Mouse (Mus musculus) T-helper 2 cell (primary cell): ENCODE measurements around the gene Cend1.

Experiments used
- in situ Hi-C: fragments of 300-600 bp; cut with MboI, MseI; formaldehyde crosslinking; loops from one replicate; pipeline ENCODE4 v1.15.1; 2025; ENCODE audit warnings: high pct_unique_total_duplicates

The Cend1 gene

DNA sequence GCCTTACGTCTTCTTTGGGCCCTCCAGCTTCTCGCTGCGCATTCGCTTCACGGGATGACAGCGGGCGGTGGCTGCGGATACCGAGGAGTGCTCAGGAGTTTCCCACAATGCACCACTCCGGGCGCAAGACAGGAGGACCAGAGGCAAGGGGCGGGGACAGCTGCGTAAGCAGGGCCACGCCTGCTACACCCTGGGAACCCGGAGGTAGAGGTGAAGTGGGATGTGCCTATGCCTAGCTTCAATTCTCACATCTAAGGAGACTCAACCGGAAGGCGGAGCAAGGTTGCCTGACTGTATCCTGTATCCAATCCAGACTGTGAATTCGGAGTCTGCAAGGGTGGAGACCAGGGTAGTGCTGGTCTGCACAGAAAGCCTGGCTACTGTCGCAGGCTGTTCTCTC, at the start of gene Cend1:
TSS of gene Cend1 (minus strand) at position 182 of the 400 bp plus-strand sequence.
- in situ Hi-C loops = no loop called here

DNA sequence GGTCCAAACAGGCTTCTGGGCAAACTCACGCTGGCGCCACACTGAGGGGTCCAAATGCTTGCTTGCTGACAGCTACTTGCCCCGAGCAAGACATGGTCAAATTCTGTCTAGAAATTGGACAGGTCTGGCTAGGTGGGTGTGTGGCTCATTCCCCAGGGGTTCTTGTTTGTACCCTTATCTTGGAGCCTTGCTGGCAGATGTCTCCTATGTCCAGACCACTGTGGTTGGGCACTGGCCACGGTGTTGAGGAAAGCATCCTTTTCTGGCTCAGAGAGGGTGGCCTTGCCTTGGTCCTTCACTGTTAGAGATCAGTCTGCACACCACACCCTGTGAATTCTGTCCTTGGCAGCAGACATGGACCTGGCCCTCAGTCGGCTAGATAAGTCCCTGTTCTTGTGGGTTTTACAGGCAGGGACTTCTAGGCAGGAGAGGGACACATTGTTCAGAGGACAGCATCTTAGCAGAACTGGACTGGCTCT, 49.0 kb upstream of the Cend1 start:
- in situ Hi-C loops = loop anchor here (5.0 kb wide), 1 partner anchor 59 kb away; the partner anchor contains the start of gene Chid1

DNA sequence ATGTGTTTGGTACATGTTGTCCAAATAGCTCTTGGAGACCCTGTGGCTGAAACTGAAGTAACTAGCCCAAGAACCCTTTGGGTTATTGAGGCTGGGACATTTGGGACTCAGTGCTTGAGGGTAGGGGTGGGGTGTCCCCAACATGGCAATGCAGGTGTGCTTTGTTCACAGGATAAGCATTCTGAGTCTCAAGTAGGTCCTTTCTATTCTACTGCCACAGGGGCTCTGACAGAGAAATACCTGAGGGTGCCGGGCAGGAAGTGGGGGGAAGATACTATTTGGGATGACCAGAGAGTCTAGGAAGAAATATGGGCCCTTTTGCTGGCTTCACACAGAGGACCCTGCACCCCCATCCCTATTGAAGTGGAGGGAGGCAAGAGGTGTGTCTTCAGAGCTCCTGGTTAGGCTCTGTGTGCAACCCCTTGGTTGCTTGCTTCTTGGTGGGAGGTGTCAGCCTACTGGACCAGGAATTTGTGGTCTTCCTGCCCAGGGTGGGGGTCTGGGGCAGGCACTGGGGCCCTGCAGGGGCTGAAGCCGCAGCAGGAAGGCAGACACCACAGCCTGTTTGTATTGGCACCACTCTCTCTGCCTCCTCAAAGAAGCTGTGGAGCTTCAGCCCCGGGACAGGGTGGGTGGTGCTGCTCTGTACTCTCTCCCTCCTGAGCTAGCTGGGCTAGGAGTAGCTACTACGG, 48.4 kb upstream of the Cend1 start:
- in situ Hi-C loops = loop anchor here (5.0 kb wide), 1 partner anchor 60 kb away; the partner anchor contains the start of gene Chid1

DNA sequence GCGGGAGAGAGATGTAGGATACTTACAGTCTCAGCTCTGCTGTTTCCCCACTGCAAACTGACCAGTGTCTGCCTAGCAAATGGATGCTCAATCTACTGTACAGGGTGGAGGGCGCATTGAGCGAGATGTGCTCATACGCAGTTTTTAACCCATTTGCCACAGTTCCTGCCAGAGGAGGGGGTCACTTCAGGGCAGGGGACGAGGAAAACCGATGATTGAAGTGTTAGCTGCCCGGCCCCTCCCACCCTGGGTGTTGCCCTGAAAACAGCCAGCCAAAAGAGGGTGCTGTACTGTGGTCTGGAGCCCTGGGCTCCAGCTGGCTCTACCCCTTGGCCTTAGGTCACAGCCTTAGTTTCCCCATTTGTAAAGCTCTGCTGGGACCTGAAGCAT, 47.7 kb upstream of the Cend1 start:
- in situ Hi-C loops = loop anchor here (5.0 kb wide), 1 partner anchor 60 kb away; the partner anchor contains the start of gene Chid1

DNA sequence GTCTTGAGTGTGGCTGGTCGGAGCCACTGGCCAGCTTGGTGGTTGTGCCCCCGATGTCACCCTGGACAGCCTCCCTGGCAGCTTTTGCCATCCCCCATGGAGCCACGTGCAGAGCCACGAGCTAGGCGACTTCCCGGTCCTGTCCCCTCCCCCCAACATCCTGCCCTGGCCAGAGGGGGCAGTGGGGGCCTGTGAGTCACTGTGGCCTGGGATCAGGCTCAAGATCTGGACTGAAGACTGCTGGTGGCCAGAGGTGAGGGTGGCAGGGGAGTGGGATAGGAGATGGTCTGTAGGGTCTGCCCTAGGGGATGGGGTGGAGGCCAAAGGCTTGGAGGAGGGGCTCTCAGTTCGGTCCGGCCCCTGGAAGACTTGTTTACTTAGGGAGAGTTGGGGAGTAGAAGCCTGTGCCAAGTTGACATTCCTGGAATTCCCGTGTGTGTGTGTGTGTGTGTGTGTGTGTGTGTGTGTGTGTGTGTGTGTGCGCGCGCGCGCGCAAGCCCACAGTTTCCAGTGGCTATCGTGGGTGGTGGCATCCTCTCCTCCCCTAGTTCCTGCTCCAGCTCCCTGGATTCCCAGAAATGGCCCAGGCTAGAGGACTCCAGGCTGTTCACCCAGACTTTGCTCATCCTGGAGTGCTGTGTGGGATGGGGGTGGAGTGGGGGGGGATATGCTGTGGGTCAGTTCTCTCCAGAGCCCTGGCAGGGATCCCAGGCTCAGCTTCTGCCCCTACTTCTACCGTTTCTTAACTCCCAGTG, 47.1 kb upstream of the Cend1 start:
- in situ Hi-C loops = loop anchor here (5.0 kb wide), 1 partner anchor 61 kb away; the partner anchor contains the start of gene Chid1

DNA sequence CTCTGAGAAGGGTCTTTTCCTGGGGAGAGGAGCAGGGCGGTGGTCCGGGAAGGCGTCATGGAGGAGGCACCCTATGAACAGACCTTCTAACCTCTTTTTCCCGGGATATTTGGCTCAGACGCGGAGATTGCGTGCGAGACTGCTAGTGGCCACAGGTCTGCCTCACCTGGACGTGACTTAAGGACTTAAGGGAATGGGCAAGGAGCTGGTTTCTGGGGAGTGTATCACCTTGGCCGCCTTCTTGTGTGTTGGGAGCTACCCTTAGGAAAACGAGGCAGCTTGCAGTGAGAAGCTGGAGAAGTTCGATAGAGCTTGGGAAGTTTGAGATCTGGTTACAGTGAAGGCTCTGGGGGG, 46.5 kb upstream of the Cend1 start:
- in situ Hi-C loops = loop anchor here (5.0 kb wide), 1 partner anchor 62 kb away; the partner anchor contains the start of gene Chid1

DNA sequence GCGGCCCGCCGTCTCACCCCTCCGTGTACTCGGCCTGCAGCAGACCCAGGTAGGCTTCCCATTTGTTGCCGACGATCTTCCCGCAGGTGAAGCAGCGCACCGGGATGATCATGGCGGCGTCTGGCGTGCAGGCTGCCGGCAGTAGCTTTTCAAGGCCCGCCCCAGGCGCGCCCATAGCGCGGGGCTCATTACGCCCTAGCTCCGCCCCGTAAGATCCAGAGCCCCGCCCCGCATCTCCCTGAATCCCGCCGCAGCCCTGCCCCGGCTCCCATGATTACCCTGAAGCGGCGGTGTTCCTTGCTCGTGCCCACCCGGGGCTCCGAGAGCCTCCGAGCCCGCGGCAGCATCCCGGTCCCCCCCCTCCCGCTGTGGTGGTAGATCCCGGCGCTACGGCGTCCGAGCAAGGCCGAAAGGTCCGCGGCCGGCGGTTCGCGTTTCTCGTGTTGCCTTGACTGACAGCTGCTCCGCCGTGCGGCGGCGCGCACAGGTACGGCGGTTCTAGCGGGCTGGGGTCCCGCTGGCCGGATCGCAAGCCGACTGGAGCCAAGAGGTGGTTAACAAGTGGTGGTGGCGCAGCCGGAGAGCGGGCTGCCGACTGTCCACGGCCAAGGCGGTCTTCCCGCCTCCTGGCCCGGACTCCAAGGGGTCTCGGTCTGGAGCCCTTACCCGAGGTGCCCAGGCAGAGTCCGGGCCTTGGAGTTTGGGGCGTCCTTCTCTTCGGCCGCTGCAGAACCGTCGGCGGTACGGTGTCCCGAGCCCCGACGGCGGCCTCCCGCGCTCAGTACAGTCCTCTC, 45.9 kb upstream of the Cend1 start, which contains the start of the genes Polr2l and Tspan4:
TSS of gene Polr2l (minus strand) at position 122 of the 794 bp plus-strand sequence.
TSS of gene Tspan4 (plus strand) at position 230 of the 794 bp plus-strand sequence.
- in situ Hi-C loops = loop anchor here (5.0 kb wide), 1 partner anchor 62 kb away; the partner anchor contains the start of gene Chid1

DNA sequence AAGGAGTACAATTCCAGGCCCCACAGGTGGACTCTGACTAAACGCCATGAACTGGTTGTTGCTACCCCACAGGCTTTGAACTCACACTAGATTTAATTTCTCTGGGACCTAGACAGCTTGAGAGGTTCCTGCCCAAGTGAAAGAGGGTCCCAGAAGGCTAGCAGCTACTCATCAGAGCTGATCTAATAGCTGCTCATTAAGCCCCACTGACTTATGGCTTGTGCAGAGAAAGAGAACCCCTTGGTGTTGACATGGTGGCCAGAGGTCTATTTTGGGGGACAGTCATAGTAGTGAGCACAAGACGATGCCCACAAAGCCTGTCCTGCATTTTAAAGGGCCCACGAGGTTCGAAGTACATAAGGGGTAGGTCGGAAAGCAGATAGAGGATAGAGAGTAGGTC, 44.9 kb upstream of the Cend1 start:
- in situ Hi-C loops = no loop called here

DNA sequence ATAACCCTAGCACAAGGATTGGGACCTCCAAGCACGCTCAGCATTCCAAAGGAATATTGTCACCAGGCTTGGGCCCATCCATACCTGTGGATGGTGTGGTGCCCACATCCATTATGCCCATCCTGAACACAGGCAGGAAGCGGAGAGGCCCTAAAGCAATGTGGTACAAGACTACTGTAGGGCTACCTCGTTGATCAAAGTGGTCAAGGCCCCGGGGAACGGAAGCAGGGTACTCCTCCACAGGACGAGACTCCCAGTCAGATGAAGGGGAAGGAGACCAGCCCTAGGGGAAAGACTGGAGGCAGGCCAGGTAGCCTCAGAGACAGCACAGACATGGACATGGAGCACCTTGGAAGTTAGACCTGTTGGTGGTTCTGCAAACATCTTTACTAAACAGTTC, 43.5 kb upstream of the Cend1 start:
- in situ Hi-C loops = no loop called here

DNA sequence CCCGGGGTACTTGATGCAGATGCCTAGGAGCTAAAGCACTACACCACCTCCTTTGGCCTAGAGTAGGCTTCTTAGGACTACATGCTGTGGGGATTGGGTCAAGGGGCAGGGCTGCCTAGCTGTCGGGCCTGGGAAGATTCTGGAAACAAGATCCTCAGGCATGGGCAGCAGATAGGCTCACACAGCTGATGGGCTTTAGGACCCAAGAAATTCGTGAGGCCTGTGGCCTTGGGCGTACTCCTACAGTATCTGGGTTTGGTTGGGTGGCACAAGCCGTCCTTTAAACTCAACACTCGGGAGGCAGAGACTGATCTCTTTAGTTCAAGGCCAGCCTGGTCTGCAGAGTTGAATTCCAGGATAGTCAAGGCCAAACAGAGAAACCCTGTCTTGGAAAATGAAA, 42.9 kb upstream of the Cend1 start:
- in situ Hi-C loops = no loop called here

DNA sequence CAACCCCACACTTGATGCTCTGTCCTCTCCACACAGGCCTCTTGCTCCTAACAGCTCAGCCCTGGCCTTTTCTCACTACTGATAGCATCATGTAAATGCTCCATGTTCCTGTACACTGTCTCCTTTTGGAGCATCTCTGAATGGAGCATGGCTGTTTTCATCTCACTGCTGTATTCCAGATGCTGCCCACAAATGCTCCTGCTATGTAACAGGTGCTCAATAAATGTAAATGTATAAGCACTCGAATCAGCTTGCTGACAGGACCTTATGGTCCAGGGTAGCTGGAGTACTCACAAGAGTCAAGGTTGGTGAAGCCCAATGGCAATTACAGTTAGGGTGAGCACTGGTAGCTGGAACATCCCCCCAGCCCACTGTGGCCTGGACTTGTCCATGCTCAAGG, 41.9 kb upstream of the Cend1 start:
- in situ Hi-C loops = no loop called here

DNA sequence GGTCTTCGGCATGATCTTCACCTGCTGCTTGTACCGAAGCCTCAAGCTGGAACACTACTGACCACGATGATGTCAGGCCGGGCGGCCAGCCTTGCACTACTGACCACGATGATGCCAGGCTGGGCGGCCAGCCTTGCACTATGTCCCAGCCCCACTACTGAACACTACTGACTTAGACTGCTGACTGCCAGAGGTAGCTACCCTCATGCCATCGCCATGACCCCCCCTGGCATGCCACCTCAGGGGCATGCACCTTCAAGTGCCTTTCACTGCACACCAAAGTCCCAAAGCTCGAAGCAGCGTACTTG, 41.3 kb upstream of the Cend1 start:
- in situ Hi-C loops = no loop called here

DNA sequence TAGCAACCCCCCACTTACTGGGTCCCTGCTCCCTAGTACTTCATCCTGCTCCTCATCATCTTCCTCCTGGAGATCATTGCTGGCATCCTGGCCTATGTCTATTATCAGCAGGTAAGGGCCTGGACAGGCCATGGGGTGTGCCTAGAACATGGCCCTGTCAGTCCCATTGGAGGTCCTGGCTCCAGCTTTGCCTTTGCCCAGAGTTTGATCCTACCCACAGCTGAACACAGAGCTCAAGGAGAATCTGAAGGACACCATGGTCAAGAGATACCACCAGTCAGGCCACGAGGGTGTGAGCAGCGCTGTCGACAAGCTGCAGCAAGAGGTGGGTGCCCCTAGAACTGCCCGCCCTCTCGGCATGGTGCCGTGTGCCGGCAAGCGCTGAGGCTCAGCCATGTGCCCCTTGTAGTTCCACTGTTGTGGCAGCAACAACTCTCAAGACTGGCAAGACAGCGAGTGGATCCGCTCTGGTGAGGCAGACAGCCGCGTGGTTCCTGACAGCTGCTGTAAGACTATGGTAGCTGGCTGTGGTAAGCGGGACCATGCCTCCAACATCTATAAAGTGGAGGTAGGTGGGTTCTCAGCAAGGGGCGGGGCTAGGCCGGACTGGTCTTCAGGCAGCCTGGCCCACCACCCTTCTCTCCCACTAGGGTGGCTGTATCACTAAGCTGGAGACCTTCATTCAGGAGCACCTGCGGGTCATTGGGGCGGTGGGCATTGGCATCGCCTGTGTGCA, 40.8 kb upstream of the Cend1 start:
- in situ Hi-C loops = no loop called here

DNA sequence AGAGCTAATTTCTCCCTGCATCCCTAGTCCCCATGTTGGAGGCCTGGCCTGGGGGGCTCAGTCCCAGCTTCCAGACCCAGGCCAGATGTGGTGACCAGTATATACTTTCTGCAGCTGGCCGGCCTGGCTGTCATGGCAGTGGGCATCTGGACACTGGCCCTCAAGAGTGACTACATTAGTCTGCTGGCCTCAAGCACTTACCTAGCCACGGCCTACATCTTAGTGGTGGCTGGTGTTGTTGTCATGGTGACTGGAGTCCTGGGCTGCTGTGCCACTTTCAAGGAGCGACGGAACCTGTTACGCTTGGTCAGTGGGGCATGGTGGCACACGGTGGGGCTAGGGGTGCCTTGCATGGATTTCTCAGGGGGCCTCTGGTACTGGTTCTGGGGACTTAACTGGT, 40.1 kb upstream of the Cend1 start:
- in situ Hi-C loops = no loop called here

DNA sequence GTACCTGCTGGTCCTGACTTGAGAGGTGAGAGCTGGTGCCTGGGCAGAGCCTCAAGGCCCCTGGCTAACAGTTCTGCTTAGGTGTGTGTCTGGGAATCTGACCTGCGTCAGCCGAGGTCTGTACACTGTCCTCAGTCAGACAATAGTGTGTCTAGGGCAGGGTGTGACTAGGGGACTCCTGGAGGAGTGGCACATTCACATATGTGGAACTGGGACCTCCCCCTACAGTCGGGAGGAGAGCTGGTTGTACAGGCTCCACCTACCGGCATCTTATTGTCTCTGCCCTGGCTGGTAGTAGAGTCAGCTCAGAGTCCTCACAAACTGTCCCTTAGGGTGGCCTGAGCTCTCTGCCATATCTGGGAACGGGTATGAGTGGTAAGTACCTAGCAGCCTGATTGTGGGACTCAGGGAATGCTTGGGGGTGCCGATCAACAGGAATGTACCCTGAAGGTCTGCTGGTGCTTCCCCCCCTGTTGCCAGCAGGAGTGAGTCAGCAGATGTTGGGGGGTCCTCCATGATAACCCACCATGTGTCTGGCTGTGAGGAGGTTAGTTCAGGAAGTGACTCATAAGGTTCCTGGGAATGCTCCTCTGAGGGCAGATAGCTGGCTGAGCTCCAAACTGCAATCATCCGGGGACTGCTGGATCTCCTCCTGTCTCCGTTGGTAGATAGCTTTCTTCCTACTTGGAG, 39.4 kb upstream of the Cend1 start:
- in situ Hi-C loops = no loop called here

DNA sequence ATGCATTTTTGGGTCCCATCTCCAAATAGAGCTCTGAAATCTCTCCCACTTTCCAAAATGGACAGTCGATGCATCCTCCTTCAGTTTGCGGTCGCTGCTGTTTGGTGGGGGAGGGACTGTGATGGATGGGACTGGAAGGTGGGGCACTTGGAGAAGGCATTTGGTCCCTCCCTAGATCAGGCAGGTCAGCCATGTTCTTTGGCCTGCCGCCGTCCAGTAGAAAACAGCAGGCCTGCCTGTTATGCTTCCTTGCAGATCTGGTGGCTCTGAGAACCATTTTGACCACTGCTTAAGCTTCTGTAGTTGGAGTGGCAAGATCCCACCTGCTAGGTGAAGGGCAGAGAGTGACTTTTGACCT, 38.9 kb upstream of the Cend1 start:
- in situ Hi-C loops = no loop called here

DNA sequence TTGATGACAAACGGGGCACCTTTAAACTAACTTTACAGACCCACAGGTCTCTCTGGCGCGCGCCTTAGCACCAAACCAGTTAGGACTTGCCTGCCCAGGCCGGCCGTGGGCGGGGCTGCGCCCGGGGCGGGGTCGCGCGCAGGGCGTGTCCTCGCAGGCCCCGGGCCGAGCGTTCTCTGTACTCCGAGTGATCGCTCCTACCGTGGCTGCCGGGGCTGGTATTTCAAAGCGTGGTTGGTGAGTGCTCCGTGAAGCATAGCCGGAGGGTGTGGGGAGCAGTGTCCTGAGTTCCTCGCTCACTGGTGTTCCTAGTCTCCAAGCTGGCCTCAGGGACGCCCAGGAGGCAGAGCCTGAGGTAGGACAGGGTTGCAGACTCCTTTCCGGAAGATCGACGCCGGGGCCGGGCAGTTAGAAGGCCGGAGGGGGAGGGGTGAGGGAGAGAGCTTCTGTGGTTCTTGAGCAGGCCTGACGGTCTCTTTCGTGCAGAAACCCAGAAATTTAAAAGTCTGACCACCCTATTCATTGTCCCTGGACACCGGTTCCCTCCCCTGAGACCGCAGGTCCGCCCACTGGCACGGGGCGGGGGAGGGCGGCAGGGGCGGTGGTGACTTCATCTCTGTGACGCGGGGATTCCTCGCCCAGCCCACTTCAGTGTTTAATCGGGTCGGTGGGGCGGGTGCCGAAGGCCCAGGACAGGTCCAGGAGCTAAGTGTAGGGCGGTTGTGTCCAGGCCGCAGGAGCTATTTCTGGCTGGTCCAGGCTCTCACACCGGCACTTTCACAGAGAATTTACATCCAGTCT, 38.1 kb upstream of the Cend1 start, which contains the start of gene Cd151:
TSS of gene Cd151 (plus strand) at position 163 of the 801 bp plus-strand sequence.
- in situ Hi-C loops = no loop called here

DNA sequence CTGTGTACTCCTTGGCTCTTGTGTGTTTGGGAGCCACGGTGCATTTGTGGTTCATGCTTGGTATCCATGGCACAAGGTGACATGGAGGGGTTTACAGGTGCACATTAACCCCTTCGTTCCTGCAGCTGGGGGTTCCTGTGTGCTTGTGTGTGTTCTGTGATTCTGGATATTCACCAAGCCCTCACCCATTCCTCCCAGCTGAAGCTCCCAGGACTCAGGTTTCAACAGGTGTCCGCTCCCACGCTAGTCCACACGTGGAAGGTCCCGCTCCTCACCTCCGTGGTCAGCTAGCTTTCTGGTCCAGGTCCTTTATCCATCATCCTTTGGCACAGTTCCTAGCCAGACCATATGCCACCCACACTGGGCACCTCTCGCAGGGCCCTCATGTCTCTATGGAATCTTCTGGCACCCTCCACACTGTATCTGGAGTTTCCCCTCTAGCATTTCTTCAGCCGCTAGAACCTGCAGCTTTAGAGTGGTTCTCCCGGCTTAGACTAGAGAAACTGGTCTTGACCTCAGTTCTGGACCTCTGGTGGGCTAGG, 37.4 kb upstream of the Cend1 start:
- in situ Hi-C loops = no loop called here

DNA sequence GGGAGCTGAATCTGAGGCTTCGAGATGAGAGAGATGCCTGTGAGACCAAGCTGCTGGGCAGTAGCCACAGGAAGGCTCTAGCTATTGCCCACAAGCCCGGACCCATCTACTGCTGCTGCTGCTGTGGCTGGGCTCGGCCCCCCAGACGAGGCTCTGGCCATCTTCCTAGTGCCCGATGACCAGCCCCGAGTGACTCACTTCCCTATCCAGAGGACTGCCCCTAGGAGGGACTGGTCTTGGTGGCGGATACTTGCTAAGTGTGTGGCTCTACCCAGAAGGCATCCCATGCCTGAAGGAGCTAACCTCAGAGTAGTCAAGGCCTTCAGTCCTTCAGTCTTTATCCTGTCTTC, 36.7 kb upstream of the Cend1 start:
- in situ Hi-C loops = no loop called here
